Mouse (Mus musculus) G1E (cell line): ENCODE results near the gene Xkr7. TPM values are rescaled to one million over a fixed set of nuclear protein-coding genes. Genes with fewer than 3 reads are reported as not detected.

Source experiments
- ATAC-seq: 2 replicates; pipeline ENCODE4 v1.8.0; 2016; ENCODE audit warnings: mild to moderate bottlenecking; ENCODE audit not compliant: insufficient number of reproducible peaks, poor library complexity, low FRiP score, severe bottlenecking; ENCODE audit errors: extremely low read depth
- DNase-seq: peaks from one replicate; pipeline ENCODE4 v3.0.0; 2012; ENCODE audit warnings: low spot score
- H3K27me3 ChIP-seq: 2 replicates; pipeline ENCODE4 v1.6.1; 2012; ENCODE audit warnings: mild to moderate bottlenecking, low read length, inconsistent platforms; ENCODE audit not compliant: insufficient read depth
- H3K36me3 ChIP-seq: replicated peaks from 2 replicates; pipeline ENCODE3; 2012; ENCODE audit warnings: mild to moderate bottlenecking, inconsistent platforms
- H3K4me1 ChIP-seq: 2 replicates; pipeline ENCODE4 v1.6.1; 2012; ENCODE audit warnings: low read depth, low read length, inconsistent platforms, mixed read lengths; ENCODE audit not compliant: insufficient read depth
- H3K4me3 ChIP-seq: 2 replicates; pipeline ENCODE4 v1.5.1; 2012; ENCODE audit warnings: low read depth, mild to moderate bottlenecking, inconsistent platforms, low read length, moderate library complexity, mixed read lengths
- H3K9me3 ChIP-seq: replicated peaks from 2 replicates; pipeline ENCODE4 v1.6.1; 2012; ENCODE audit warnings: inconsistent platforms
- CTCF ChIP-seq: IDR thresholded peaks from 2 replicates; pipeline ENCODE4 v1.5.1; 2012; ENCODE audit warnings: low read depth, low read length, inconsistent platforms, mixed read lengths
- GATA1 ChIP-seq: IDR thresholded peaks from 2 replicates; pipeline ENCODE4 v1.6.1; 2012; ENCODE audit warnings: borderline replicate concordance, low read length, inconsistent platforms, mixed read lengths
- GATA2 ChIP-seq: IDR thresholded peaks from 2 replicates; pipeline ENCODE4 v1.6.1; 2012; ENCODE audit warnings: low read depth, low read length, inconsistent platforms, borderline replicate concordance
- POLR2AphosphoS5 ChIP-seq: IDR thresholded peaks from 2 replicates; pipeline ENCODE4 v1.6.1; 2012; ENCODE audit warnings: low read depth, low read length, inconsistent platforms; ENCODE audit not compliant: insufficient replicate concordance
- TAL1 ChIP-seq: conservative IDR thresholded peaks from 2 replicates; pipeline ENCODE4 v1.6.1; 2012; ENCODE audit warnings: low read depth, low read length, inconsistent platforms, mixed read lengths
- polyA plus RNA-seq: library from polyadenylated mRNA; stranded (reverse); fragments of >175 nt; gene quantifications from 2 replicates; pipeline ENCODE4 v1.2.3, GENCODE M21; 2012
- total RNA-seq, 2 experiments: library from RNA; stranded (forward) in 1 of 2; stranded (reverse) in 1 of 2; fragments of 200-1000 nt in 1 of 2; fragments of >200 nt in 1 of 2; fragmentation: Nextera tagmentation in 1 of 2; gene quantifications; 2 replicates each; pipeline ENCODE4 v1.2.3; 2014 to 2017

Xkr7 gene
- total and polyA plus RNA-seq, 3 experiments, result 0.05 TPM; not detected in 2

DNA sequence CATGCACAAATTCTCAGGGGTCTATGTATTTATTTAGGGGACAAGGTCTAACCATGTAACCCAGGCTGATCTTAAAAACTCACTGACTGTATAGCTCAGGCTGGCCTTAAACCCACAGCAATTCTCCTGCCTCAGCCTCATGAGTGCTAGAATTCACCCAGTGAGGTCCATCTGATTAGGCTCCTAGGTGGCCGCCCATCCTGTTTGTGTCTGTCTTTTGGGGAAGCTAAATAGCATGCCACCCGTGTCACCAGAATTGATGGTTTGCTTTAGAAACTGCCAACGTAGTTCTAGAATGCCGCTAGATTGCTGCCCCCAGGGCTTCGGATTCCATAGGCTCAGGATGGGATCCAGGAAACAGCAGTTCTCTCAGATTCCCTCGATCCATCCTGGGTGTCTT, 35.3 kb downstream of the Xkr7 start:
- Histone ChIP-seq H3K27me3 (peaks cover 37% of the 10 kb centered on the region), H3K9me3 (no peaks in the 10 kb centered on the region), H3K4me3 (no peak overlapping the region), H3K36me3 (no peaks in the 10 kb centered on the region), H3K4me1 (no peaks in the 10 kb centered on the region)
- TF ChIP-seq POLR2AphosphoS5 (no peak), CTCF (no peak), TAL1 (no peak), GATA2 (no peak), GATA1 (no peak)
- ATAC-seq (no peak), DNase-seq (no peak)

DNA sequence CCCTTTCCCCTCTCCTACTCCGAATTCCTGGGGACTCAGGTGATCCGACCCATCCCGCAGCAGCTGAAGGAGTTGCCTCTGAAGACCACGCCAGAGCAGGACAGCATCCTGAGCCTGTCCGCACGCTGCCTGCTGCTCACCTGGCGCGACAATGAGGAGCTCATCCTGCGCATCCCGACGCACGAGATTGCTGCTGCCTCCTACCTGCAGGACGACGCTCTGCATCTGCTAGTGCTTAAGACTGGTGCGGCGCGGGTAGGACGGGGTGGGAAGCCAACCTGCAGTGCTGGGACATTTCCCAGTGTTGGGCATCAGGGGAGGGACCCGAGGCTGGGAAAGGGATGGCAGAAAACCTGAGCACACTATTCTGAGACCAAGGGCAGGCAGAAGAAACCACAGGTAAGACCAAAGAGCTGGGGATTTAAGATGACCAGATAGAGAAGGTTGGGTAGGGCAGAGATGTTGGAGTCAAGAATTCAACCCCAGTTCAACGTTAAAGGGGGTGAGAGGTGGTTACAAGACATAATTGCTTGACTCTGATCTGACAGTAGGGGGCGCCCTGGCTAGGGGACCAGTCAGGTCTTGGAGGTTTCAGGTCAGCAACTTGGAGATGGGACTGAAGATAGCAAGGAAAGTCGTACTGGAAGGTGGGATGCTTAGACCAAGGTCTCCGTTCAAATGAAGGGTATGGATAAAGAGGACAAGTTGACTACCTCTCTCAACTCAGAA, 39.3 kb downstream of the Xkr7 start:
- TF ChIP-seq CTCF (no peak), GATA1 (no peak), TAL1 (no peak), POLR2AphosphoS5 (no peak), GATA2 (no peak)
- no peak overlapping the region for H3K4me3 ChIP-seq

DNA sequence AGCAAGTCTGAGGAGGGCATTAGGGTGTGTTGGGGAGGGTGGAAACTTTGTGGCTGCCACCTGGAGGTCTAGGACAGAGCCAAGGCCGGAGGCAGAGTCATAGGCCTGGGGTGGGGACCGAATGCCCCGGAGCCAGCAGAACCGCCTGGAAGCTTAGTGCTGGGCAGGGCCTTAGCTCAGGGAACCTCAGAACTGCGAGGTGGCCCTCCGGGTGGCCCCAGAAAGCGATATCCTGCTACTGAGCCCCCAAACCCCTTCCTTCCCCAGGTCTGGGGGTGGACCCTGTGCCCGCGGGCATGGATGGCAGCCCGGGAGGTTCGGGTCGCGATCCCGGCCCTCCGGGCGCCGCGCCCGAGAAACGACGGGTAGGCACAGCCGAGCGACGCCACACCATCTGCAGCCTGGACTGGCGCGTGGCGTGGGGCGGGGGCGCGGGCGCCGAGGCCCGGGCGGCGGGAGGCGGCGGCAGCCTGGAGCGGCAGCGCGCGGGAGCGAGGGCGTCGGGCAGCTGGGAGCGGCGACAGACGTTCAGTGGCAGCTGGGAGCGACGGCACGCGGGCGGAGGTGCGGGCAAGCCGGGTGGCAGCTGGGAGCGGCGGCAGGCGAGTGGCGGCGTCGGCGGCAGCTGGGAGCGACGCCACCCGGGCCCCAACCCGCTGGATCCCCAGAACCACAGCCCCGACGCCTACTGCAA, 40.0 kb downstream of the Xkr7 start:
- no peak for ATAC-seq
- peaks cover 13% of the 10 kb centered on the region for H3K4me1 ChIP-seq
- H3K36me3 ChIP-seq, result no peaks in the 10 kb centered on the region
- peaks cover 34% of the 10 kb centered on the region for H3K27me3 ChIP-seq
- no peak for DNase-seq
- TF ChIP-seq POLR2AphosphoS5 (no peak), GATA2 (no peak), TAL1 (no peak), CTCF (no peak)
- no peak overlapping the region for H3K4me3 ChIP-seq
- no peaks in the 10 kb centered on the region for H3K9me3 ChIP-seq

More for the DNA sequence above, 39.3 kb downstream of the Xkr7 start:
- ATAC-seq, result no peak
- no peaks in the 10 kb centered on the region for H3K36me3 ChIP-seq
- H3K9me3 ChIP-seq, result no peaks in the 10 kb centered on the region
- DNase-seq, result no peak
- H3K4me1 ChIP-seq, result peaks cover 8% of the 10 kb centered on the region
- H3K27me3 ChIP-seq, result peaks cover 33% of the 10 kb centered on the region

DNA sequence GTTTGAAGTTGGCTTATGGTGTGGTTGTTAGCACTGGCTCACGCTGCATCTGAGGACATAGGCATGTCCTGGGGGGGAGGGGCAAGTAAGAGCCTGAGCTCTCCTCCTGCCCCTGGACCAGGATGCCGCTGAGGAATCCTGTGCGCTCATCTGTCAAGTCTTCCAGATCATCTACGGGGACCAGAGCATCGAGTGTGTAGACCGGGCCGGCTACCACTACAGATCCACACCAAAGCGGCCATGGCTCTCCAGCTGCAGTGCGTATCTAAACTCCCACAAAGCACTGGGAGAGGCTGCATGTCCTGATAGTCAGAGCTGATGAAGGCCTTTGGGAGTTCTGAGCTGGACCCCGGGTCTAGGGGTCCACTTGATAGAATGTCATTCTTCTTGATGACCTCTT, 43.0 kb downstream of the Xkr7 start:
- Histone ChIP-seq H3K36me3 (no peaks in the 10 kb centered on the region), H3K9me3 (no peaks in the 10 kb centered on the region), H3K27me3 (peaks cover 28% of the 10 kb centered on the region), H3K4me1 (peaks cover 13% of the 10 kb centered on the region), H3K4me3 (no peak overlapping the region)
- ATAC-seq (no peak), DNase-seq (no peak)
- TF ChIP-seq TAL1, result no peak

DNA sequence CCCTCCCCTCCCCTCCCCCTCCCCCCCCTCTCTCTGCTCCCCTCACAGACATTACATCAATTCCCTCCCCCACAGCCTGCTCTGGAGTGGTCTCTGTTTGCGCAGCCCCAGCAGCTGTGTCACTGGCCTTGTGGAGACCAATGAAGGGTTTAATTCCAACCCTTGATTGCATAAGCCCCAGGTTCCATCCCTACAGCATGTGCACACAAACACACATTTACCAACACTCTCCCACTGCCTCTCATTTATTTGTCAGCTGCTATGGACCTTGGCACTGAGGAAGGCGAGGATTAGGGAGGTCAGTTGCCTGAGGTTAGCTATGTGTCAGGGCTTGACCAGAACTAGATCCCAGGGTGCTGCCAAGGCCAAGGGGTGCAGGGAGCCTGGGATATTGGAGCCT, 44.3 kb downstream of the Xkr7 start:
- ATAC-seq (no peak), DNase-seq (no peak)
- no peaks in the 10 kb centered on the region for H3K9me3 ChIP-seq
- H3K27me3 ChIP-seq, result peaks cover 24% of the 10 kb centered on the region
- H3K4me3 ChIP-seq, result no peak overlapping the region
- H3K4me1 ChIP-seq, result peaks cover 13% of the 10 kb centered on the region
- TF ChIP-seq GATA2, result no peak
- TF ChIP-seq CTCF, result no peak
- no peak for TF ChIP-seq POLR2AphosphoS5
- TF ChIP-seq TAL1, result no peak
- TF ChIP-seq GATA1, result no peak
- no peaks in the 10 kb centered on the region for H3K36me3 ChIP-seq

DNA sequence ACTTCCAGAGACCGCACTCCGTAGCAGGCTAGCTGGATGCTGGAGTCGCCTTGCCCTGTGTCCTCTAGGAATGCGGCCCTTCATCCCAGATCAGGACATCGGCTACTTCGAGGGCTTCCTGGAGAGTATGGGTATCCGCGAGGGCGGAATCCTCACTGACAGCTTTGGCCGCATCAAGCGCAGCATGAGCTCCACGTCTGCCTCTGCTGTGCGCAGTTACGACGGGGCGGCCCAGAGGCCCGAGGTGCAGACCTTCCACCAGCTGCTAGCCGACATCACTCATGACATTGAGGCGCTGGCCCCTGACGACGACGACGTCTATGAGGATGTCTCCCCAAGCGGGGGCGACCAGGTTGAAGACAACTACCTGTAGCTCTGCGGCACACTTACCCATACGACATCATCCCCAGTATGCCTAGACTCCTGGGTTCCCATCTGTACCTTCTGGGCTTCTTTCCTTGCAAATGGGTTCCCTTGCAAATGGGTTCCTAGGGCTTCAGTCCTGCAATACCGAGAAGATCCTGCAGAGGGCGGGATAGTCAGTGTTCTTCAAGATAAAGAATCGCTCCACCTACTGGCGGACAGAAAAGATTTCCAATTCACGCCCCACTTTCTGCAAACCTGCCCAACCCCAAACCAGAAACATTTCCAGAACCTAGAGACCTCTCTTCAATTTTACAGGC, 49.3 kb downstream of the Xkr7 start:
- TF ChIP-seq CTCF (peak; percentile 89), GATA2 (no peak)
- no peaks in the 10 kb centered on the region for H3K9me3 ChIP-seq
- peaks cover 4% of the 10 kb centered on the region for H3K4me1 ChIP-seq
- H3K27me3 ChIP-seq, result peaks cover 12% of the 10 kb centered on the region
- H3K4me3 ChIP-seq, result no peak overlapping the region
- peak; percentile 46 for DNase-seq
- no peaks in the 10 kb centered on the region for H3K36me3 ChIP-seq
- 0 out of 2 replicates have a peak, but pooled peaks have one; percentile 34 for ATAC-seq

DNA sequence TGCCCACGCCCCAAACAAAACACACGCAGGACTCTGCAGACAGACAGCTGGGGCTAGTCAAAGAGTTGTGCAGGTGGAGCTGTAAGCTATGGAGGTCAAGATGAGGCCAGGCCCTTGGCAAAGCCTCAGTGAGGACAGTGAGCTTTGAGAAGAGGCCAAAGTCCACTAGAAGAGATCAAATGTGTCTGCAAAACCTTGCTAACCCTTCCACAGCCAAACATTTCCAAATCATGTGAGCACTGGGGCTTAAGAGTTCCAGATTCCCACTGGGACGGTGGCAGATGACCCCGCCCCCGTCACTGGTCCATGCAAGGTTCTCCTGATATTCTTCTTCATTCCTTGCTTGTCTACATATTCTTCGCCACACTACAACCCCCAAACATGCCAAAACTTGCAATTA, 50.2 kb downstream of the Xkr7 start:
- H3K36me3 ChIP-seq, result no peaks in the 10 kb centered on the region
- peaks cover 7% of the 10 kb centered on the region for H3K27me3 ChIP-seq
- no peaks in the 10 kb centered on the region for H3K9me3 ChIP-seq
- DNase-seq (no peak), ATAC-seq (no peak)
- TF ChIP-seq TAL1, result no peak
- no peak for TF ChIP-seq POLR2AphosphoS5
- no peak for TF ChIP-seq GATA1
- no peak overlapping the region for H3K4me3 ChIP-seq
- H3K4me1 ChIP-seq, result no peaks in the 10 kb centered on the region; the same call in 1 of the 2 replicates
